Mouse (Mus musculus) embryo, embryonic 10 days (tissue): ENCODE results near the gene Ints6.

Experiments
- DNase-seq: peaks from one replicate; pipeline ENCODE4 v3.0.0-alpha.2; 2015; ENCODE audit warnings: low spot score

Gene Ints6

GRCm38 (mm10) chr14:62761036-62761881, at the start of gene Ints6:
Gene Ints6 (minus strand): TSS chr14:62761169.
- DNase-seq: peak; percentile 99

- no peak for DNase-seq
Observed at GRCm38 (mm10) chr14:62808661-62809523, 47.9 kb upstream of the Ints6 start.

GRCm38 (mm10) chr14:62806921-62807320, 46.0 kb upstream of the Ints6 start:
- no peak for DNase-seq

- DNase-seq: no peak
Observed at GRCm38 (mm10) chr14:62803204-62803603, 42.2 kb upstream of the Ints6 start.

GRCm38 (mm10) chr14:62800791-62801190, 39.8 kb upstream of the Ints6 start:
- DNase-seq: no peak

GRCm38 (mm10) chr14:62798608-62799101, 37.7 kb upstream of the Ints6 start:
- peak; percentile 76 for DNase-seq

- no peak for DNase-seq
Observed at GRCm38 (mm10) chr14:62795719-62796118, 34.8 kb upstream of the Ints6 start.

GRCm38 (mm10) chr14:62789282-62789681, 28.3 kb upstream of the Ints6 start:
- no peak for DNase-seq

- DNase-seq: no peak
Observed at GRCm38 (mm10) chr14:62782981-62783380, 22.0 kb upstream of the Ints6 start.

- no peak for DNase-seq
Observed at GRCm38 (mm10) chr14:62780520-62781316, 19.7 kb upstream of the Ints6 start.

GRCm38 (mm10) chr14:62778095-62778494, 17.1 kb upstream of the Ints6 start:
- no peak for DNase-seq

GRCm38 (mm10) chr14:62775034-62775433, 14.1 kb upstream of the Ints6 start:
- DNase-seq: no peak

GRCm38 (mm10) chr14:62774246-62774645, 13.3 kb upstream of the Ints6 start:
- DNase-seq: no peak

GRCm38 (mm10) chr14:62773766-62774165, 12.8 kb upstream of the Ints6 start:
- DNase-seq: no peak

- DNase-seq: no peak
Observed at GRCm38 (mm10) chr14:62765398-62765797, 4.4 kb upstream of the Ints6 start.

- no peak for DNase-seq
Observed at GRCm38 (mm10) chr14:62764371-62764770, 3.4 kb upstream of the Ints6 start.

- DNase-seq: peak; percentile 12
Observed at GRCm38 (mm10) chr14:62761943-62762342, 974 bp upstream of the Ints6 start.

GRCm38 (mm10) chr14:62760321-62761035, 491 bp downstream of the Ints6 start:
- peak; percentile 37 for DNase-seq

- DNase-seq: peak; percentile 79
Observed at GRCm38 (mm10) chr14:62759771-62760320, 1.1 kb downstream of the Ints6 start.

- DNase-seq: no peak
Observed at GRCm38 (mm10) chr14:62758714-62759113, 2.3 kb downstream of the Ints6 start.

- no peak for DNase-seq
Observed at GRCm38 (mm10) chr14:62755095-62755640, 5.8 kb downstream of the Ints6 start.
